Mouse (Mus musculus) gastrocnemius, postnatal 4 days (tissue): ENCODE data around the gene Pola2. TPM values are rescaled to one million over a fixed set of nuclear protein-coding genes. Genes with fewer than 3 reads are reported as not detected.

Source experiments
- DNase-seq, 2 experiments: peaks; one replicate each; pipeline ENCODE4 v3.0.0; 2021 to 2022; ENCODE audit warnings: low spot score in 2 of 2, mixed read lengths in 2 of 2
- total RNA-seq, 2 experiments: library from RNA; stranded (reverse); gene quantifications; 2 replicates each; pipeline ENCODE4 v1.2.3; 2021

The Pola2 gene
- total RNA-seq, 2 experiments from 2014 or later = 24.6 to 28.6 TPM

DNA sequence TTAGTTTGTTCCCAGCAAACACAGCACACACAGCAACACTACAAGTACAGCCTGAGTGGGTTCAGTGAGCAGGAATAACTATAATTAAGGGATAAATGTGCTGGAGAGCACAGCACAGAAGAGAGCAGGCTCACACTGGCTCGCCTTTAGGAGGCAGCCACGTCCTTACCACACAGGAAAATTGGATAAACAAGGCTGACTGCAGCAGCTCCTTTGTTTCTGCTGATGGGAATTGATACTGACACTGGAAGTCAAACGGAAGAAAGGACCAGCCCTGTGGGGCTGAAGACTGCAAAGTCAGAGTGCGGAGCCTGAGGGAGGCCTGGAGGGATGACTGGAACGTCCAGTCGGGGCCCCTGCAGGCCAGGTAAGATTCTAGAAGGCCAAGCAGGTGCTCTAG lies 53.8 kb downstream of the Pola2 start:
- no peak for DNase-seq

DNA sequence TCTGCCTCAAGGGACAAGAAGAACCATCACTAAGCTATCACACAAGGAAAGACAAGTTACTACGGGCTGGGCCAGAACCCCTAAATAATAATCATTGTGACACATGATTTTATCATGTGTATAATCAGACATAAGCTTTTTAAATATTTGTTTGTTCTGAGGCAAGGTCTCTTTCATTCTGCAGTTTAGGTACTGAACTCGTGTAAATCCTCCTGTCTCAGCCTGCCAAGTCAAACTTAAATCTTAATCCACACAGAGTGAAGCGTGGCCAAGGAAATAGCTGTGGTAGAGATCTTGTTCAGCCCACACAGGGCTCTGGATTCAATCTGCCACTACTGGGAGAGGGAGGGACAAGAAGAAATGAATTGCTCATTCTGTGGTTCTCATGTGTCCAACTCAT lies 56.7 kb downstream of the Pola2 start:
- no peak for DNase-seq

GRCm38 (mm10) chr19:5894002-5894678 lies 69.9 kb downstream of the Pola2 start, which contains the start of gene Tigd3:
Gene Tigd3, minus strand, starts transcription at chr19:5894149.
- peak; percentile 87 to 96 for DNase-seq

DNA sequence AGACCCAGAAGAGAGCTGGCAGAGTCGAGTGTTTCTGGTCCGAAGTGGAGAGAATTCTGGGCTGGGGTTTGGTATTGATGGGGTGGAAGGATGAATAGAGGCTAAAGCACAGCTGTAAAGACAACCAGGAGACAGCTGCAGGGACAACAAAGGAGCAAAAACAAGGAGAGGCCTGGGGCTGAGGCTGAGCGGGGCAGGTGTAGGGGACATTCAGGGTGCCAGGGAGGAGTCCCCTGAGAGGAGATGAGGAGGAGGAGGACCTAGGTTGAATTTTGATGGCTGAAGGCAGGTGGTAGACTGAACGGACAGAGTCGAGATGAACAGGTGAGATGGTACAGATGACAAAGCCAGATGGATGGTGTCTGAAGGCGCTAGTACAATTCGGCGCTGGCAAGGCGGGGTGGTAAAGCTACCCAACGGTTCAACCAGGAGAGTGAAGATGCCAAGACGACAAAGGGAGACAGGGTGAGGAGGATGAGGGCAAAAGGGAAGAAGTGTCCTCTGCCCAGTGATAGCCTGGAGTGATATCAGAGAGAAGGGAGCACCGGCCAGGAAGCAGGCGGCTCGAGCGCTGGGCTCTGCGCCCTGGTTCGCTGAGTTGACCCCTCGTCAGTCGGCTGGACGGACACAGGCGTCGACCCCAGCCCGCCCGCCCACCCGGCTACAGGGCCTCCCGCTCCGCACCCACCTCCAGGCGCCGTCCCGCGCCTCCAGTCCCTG lies 70.6 kb downstream of the Pola2 start:
- no peak for DNase-seq

GRCm38 (mm10) chr19:5892735-5893134 lies 71.3 kb downstream of the Pola2 start:
- no peak for DNase-seq

DNA sequence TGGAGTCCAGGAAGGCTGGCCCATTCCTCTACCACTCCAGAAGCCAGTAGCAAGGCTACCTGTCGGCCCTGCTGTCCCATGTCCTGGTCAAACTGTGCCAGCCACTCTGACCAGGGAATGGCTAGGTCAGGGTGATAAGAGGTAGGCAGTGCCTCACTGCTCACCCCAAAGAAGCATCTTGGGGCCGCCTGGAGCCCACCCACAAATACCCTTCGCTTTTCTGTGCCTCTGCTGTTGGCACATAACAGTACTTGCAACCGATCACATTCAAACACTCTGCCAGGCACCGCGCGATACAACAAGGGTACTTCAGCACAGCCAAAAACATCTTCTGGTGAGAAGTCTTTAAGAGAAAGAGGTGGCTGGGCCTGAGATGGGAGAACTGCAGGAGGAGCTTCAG lies 71.7 kb downstream of the Pola2 start:
- DNase-seq = no peak

DNA sequence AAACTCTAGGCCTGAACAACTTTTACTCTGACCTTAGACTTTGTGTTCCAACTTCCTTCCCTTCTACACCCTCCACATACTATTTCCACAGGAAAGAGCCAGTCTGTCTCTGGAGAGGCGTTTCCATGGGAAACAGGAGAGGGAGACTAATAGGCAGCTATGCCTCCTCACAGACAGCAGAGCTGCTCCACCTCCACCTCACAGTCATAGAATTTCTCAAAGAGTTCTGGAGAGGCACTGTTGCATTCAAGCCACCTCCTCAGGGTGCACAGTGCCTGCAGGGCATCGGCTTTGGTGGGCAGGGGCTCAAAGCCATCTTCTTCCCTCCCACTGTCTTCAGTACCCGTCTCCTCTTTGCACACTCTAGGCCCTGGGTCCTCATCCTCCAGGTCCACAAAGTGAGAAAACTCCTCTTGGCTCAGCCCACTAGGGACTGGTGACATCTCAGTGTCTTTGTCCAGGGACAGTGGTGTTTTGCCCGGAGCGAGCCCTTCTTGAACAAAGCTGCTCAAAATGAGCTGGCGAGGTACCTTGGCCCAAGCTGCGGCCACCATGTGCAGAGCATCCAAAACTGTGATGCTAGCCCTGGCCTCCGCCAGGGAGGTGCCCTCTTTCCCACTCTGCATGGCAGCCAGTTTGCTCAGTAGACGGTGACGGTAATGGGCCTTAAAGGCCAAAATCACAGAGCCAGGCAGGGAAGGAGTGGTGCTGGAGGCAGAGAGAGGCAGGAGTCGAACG lies 72.3 kb downstream of the Pola2 start:
- no peak for DNase-seq

Other genes with a start within 250 kb of the Pola2 start
- gene Ehbp1l1, start 237.9 kb downstream of the Pola2 start, total RNA-seq = 100 to 1,000 TPM; 250 to 260 TPM
- gene Fam89b, start 234.5 kb downstream of the Pola2 start, total RNA-seq = 10 to 100 TPM; 58.8 to 59.1 TPM
- gene Ltbp3, start 223.3 kb downstream of the Pola2 start, total RNA-seq = 100 to 1,000 TPM; 116 to 137 TPM
- gene Scyl1, start 192.8 kb downstream of the Pola2 start, total RNA-seq = 10 to 100 TPM; 71.7 to 75.6 TPM
- gene Frmd8, start 88.9 kb downstream of the Pola2 start, total RNA-seq = 10 to 100 TPM; 16.2 to 16.7 TPM
- gene Slc25a45, start 86.4 kb downstream of the Pola2 start, total RNA-seq = 1 to 10 TPM; 3.7 to 3.8 TPM
- gene Tigd3, start 70.1 kb downstream of the Pola2 start, total RNA-seq = 1 to 10 TPM; 1.5 to 2.6 TPM
- 100 to 1,000 TPM in 1 of 2 experiments, 10 to 100 TPM in 1; 97.8 to 121 TPM for gene Dpf2, start 51.2 kb downstream of the Pola2 start, total RNA-seq
- 10 to 100 TPM; 23.1 to 27.4 TPM for gene Cdc42ep2, start 39.4 kb downstream of the Pola2 start, total RNA-seq
- gene Slc22a20, start 21.9 kb upstream of the Pola2 start, total RNA-seq = not detected
- gene Capn1, start 51.7 kb upstream of the Pola2 start, total RNA-seq = 10 to 100 TPM; 70.9 to 79.6 TPM
- 10 to 100 TPM; 28.9 to 30.7 TPM for gene Syvn1, start 82.4 kb upstream of the Pola2 start, total RNA-seq
- 10 to 100 TPM; 45.0 to 46.2 TPM for gene Mrpl49, start 93.6 kb upstream of the Pola2 start, total RNA-seq
- gene Fau, start 93.6 kb upstream of the Pola2 start, total RNA-seq = 1,000 to 10,000 TPM in 1 of 2 experiments, 100 to 1,000 TPM in 1; 949 to 1,029 TPM
- gene Znhit2, start 97.0 kb upstream of the Pola2 start, total RNA-seq = 10 to 100 TPM; 13.2 to 13.4 TPM
- gene Tm7sf2, start 104.2 kb upstream of the Pola2 start, total RNA-seq = 10 to 100 TPM in 1 of 2 experiments, 1 to 10 TPM in 1; 9.9 to 14.7 TPM
- 10 to 100 TPM; 35.4 to 37.7 TPM for gene Vps51, start 113.0 kb upstream of the Pola2 start, total RNA-seq
- not detected for gene Tmem262, start 115.8 kb upstream of the Pola2 start, total RNA-seq
- under 1 TPM in 1 of 2 experiments, not detected in 1; 0.52 TPM for gene Gm28374, start 118.1 kb upstream of the Pola2 start, total RNA-seq
- gene Zfpl1, start 120.8 kb upstream of the Pola2 start, total RNA-seq = 10 to 100 TPM; 28.5 to 34.6 TPM
- gene Cdca5, start 120.8 kb upstream of the Pola2 start, total RNA-seq = 1 to 10 TPM; 7.7 to 8.1 TPM
- under 1 TPM in 1 of 2 experiments, not detected in 1; 0.54 TPM for gene AC131692.1, start 130.2 kb upstream of the Pola2 start, total RNA-seq
- under 1 TPM; 0.27 to 0.44 TPM for gene Naaladl1, start 141.6 kb upstream of the Pola2 start, total RNA-seq
- gene Sac3d1, start 154.4 kb upstream of the Pola2 start, total RNA-seq = 10 to 100 TPM; 14.8 to 16.2 TPM
- 10 to 100 TPM; 16.2 to 17.1 TPM for gene Snx15, start 164.1 kb upstream of the Pola2 start, total RNA-seq
- under 1 TPM; 0.26 to 0.42 TPM for gene Batf2, start 176.8 kb upstream of the Pola2 start, total RNA-seq
- gene Arl2, start 177.3 kb upstream of the Pola2 start, total RNA-seq = 10 to 100 TPM; 60.2 to 61.7 TPM
- gene Majin, start 220.2 kb upstream of the Pola2 start, total RNA-seq = not detected